9 mouse cellular contexts compared by ENCODE assay signal in the genomic region with DNA sequence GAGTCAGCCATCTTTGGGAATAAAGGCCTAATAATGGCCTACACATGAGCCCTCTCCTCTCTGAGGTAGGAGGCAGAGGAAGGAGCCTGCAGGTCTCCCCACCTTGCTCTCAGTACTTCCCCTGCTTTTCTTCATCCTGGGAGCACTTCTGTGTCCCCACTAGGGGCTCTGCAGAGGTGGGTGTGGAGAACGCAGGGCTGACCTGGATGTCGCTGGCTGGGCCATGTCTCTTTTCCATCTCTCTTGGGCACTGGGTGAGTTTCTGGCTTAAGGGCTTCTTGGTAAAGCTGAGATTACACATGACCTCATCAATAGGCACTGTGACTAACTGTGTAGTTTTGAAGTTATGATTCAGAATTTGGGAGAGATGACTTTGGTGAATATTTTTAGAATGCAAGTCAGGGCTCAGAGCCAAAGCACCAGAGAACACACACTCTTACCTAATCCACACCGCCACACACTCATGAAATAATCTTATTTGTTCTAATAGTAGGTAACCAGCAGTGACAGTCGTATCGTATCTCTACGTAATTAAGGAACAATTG. TPM values are rescaled to one million over a fixed set of nuclear protein-coding genes. Genes with fewer than 3 reads are reported as not detected.
DNase-seq lines count a peak whose midpoint lies in the region; ATAC-seq and TF ChIP-seq lines count a peak whose summit lies in the region.
"Had no signal": no experiment of that assay in that cellular context is flagged by ENCODE, and none has a peak within 500 bp of the region (broad histone marks: within the 10 kb centered on the region; RNA-seq: fewer than 3 reads in every experiment).

No protein-coding gene starts in this region.

- peaks cover 77% of the 10 kb centered on the region for H3K4me1 ChIP-seq in heart, embryonic 13.5 days
- H3K4me1 ChIP-seq in liver, postnatal 0 days (ENCODE audit: insufficient read depth), result peaks cover 12% of the 10 kb centered on the region; the same call in 1 of the 2 replicates

- no peak for ATAC-seq in heart, embryonic 13.5 days (ENCODE audit: extremely low read depth, insufficient number of reproducible peaks, low FRiP score, low TSS enrichment)
- no peak for ATAC-seq in liver, postnatal 0 days
- ATAC-seq in megakaryocyte progenitor cell, adult 5-6 weeks (replicated peaks; ENCODE audit: poor library complexity), result no peak

- TF ChIP-seq EP300 in liver, postnatal 0 days (IDR thresholded peaks at IDR 0.05; ENCODE audit: low read depth), result no peak

- peaks cover 37% of the 10 kb centered on the region for H3K36me3 ChIP-seq in heart, embryonic 13.5 days
- no peaks in the 10 kb centered on the region; the same call in 1 of the 2 replicates for H3K36me3 ChIP-seq in liver, postnatal 0 days (replicated peaks; ENCODE audit: insufficient read depth, low read length)

- no peaks in the 10 kb centered on the region for H3K9me3 ChIP-seq in heart, embryonic 13.5 days
- no peaks in the 10 kb centered on the region for H3K9me3 ChIP-seq in liver, postnatal 0 days (ENCODE audit: low read length)

- DNase-seq in adrenal gland, postnatal 14 days, result peak; percentile 40
- no peak for DNase-seq in adrenal gland, postnatal 10 days
- DNase-seq in 3T3-L1 (ENCODE audit: low read depth, low spot score), result peak; percentile 90
- DNase-seq in liver, postnatal 0 days, result no peak
- DNase-seq in layer of hippocampus, adult 8-10 months (ENCODE audit: low spot score in 2 of 2), result no peak
- DNase-seq in gastrocnemius, postnatal 4 days (ENCODE audit: low spot score in 2 of 2), result no peak

- WGBS in heart, embryonic 13.5 days, result 28% methylated on average over 6 of the region's 6 CpGs
- 70% methylated on average over 6 of the region's 6 CpGs for WGBS in liver, postnatal 0 days (ENCODE audit: insufficient replicate concordance)

- H3K4me3 ChIP-seq in heart, embryonic 13.5 days, result peak overlapping the region; percentile 67
- peak overlapping the region; percentile 16; the same call in 1 of the 2 replicates for H3K4me3 ChIP-seq in liver, postnatal 0 days (ENCODE audit: low read depth, low read length)

- peak overlapping the region; percentile 97 for H3K27ac ChIP-seq in heart, embryonic 13.5 days (replicated peaks)
- H3K27ac ChIP-seq in liver, postnatal 0 days (ENCODE audit: low read depth), result peak overlapping the region; percentile 59; the same call in 1 of the 2 replicates

- H3K4me2 ChIP-seq in heart, embryonic 13.5 days, result peak overlapping the region; percentile 76
- H3K4me2 ChIP-seq in liver, postnatal 0 days (ENCODE audit: low read depth, low read length), result peak overlapping the region; percentile 70

- no peak for TF ChIP-seq CTCF in liver, postnatal 0 days (IDR thresholded peaks at IDR 0.05; ENCODE audit: low read depth)

- no peaks in the 10 kb centered on the region for H3K27me3 ChIP-seq in heart, embryonic 13.5 days (replicated peaks)
- H3K27me3 ChIP-seq in liver, postnatal 0 days (ENCODE audit: insufficient read depth, low read length), result peaks cover 9% of the 10 kb centered on the region; the same call in 1 of the 2 replicates

- H3K9ac ChIP-seq in heart, embryonic 13.5 days, result peak overlapping the region; percentile 94
- no peak overlapping the region for H3K9ac ChIP-seq in liver, postnatal 0 days (replicated peaks)

RNA-seq across cellular contexts. Expression of a gene that starts 39.4 kb away (rescaled TPM):
- total RNA-seq in adrenal gland, postnatal 14 days (2021), result not detected in 2 replicates
- not detected for total RNA-seq in adrenal gland, postnatal 10 days (2021)
- 105 and 125 TPM in 2 replicates for polyA plus RNA-seq in heart, embryonic 13.5 days (2015; fragmentation: Nextera tagmentation; extraction: Ambion mirVana)
- polyA plus RNA-seq in liver, postnatal 0 days (2015; fragmentation: Nextera tagmentation; extraction: Ambion mirVana), result not detected in 2 replicates
- not detected for total RNA-seq in layer of hippocampus, adult 8-10 months (2022)
- total RNA-seq in gastrocnemius, postnatal 4 days (2021), result not detected
- not detected in 2 replicates for total RNA-seq in megakaryocyte progenitor cell, adult 5-6 weeks (2015)
- total RNA-seq in megakaryocyte progenitor cell, adult 5-6 weeks (2017), result not detected in 2 replicates
- total RNA-seq: left cerebral cortex, postnatal 14 days had no signal

Comparison
In these comparisons a context has a peak if more than half of its experiments do, and no peak if none do; other contexts are left out.
1. DNase-seq: peak in adrenal gland, postnatal 14 days (single experiment) and 3T3-L1 (single experiment); none in adrenal gland, postnatal 10 days (single experiment), liver, postnatal 0 days (single experiment), layer of hippocampus, adult 8-10 months (0 of 2) and gastrocnemius, postnatal 4 days (0 of 2).